Comparison of ENCODE assay signal across 8 mouse cellular contexts in genomic region chr19:4908107-4908506, GRCm38 (mm10). TPM values are rescaled to one million over a fixed set of nuclear protein-coding genes. Genes with fewer than 3 reads are reported as not detected.
DNase-seq lines count a peak whose midpoint lies in the region; ATAC-seq lines count a peak whose summit lies in the region.

No protein-coding gene starts in this region.

- WGBS in limb, embryonic 11.5 days, result 86% methylated on average over 4 of the region's 4 CpGs
- WGBS in limb, embryonic 10.5 days, result 84% methylated on average over 4 of the region's 4 CpGs
- WGBS in embryonic facial prominence, embryonic 10.5 days, result 87% methylated on average over 4 of the region's 4 CpGs

- no peak overlapping the region for H3K27ac ChIP-seq in limb, embryonic 11.5 days (replicated peaks; ENCODE audit: low read depth, low read length)
- no peak overlapping the region for H3K27ac ChIP-seq in limb, embryonic 10.5 days
- H3K27ac ChIP-seq in embryonic facial prominence, embryonic 10.5 days (replicated peaks), result no peak overlapping the region

- H3K4me1 ChIP-seq in limb, embryonic 11.5 days (ENCODE audit: control insufficient read depth, insufficient read depth, low read length), result no peaks in the 10 kb centered on the region
- peaks cover 6% of the 10 kb centered on the region for H3K4me1 ChIP-seq in limb, embryonic 10.5 days
- H3K4me1 ChIP-seq in embryonic facial prominence, embryonic 10.5 days, result peaks cover 11% of the 10 kb centered on the region

- no peaks in the 10 kb centered on the region for H3K27me3 ChIP-seq in limb, embryonic 11.5 days (ENCODE audit: control insufficient read depth, insufficient read depth, low read length)
- no peaks in the 10 kb centered on the region for H3K27me3 ChIP-seq in limb, embryonic 10.5 days (ENCODE audit: low read depth, poor library complexity, severe bottlenecking)
- H3K27me3 ChIP-seq in embryonic facial prominence, embryonic 10.5 days (replicated peaks; ENCODE audit: low read depth, poor library complexity, severe bottlenecking), result no peaks in the 10 kb centered on the region

- no peak for ATAC-seq in limb, embryonic 11.5 days (ENCODE audit: insufficient number of reproducible peaks, low FRiP score, low TSS enrichment, low read depth)
- ATAC-seq in cerebellum, adult (ENCODE audit: insufficient number of reproducible peaks, low FRiP score, low TSS enrichment), result no peak

- no peaks in the 10 kb centered on the region for H3K9me3 ChIP-seq in limb, embryonic 11.5 days (ENCODE audit: control insufficient read depth, low read length)
- no peaks in the 10 kb centered on the region for H3K9me3 ChIP-seq in limb, embryonic 10.5 days (replicated peaks)
- 0 out of 2 replicates have a peak, but pooled peaks cover 2% of the 10 kb centered on the region for H3K9me3 ChIP-seq in embryonic facial prominence, embryonic 10.5 days

- no peak overlapping the region for H3K4me3 ChIP-seq in limb, embryonic 11.5 days (ENCODE audit: low read depth, low read length)
- no peak overlapping the region for H3K4me3 ChIP-seq in limb, embryonic 10.5 days
- H3K4me3 ChIP-seq in embryonic facial prominence, embryonic 10.5 days, result no peak overlapping the region

- H3K4me2 ChIP-seq in limb, embryonic 11.5 days (ENCODE audit: low read depth, severe bottlenecking), result no peak overlapping the region

- peaks cover 7% of the 10 kb centered on the region for H3K36me3 ChIP-seq in limb, embryonic 11.5 days (ENCODE audit: control insufficient read depth, insufficient read depth, low read length)
- H3K36me3 ChIP-seq in limb, embryonic 10.5 days, result peaks cover 70% of the 10 kb centered on the region
- H3K36me3 ChIP-seq in embryonic facial prominence, embryonic 10.5 days (replicated peaks), result peaks cover 69% of the 10 kb centered on the region

- peak; percentile 58 for DNase-seq in adrenal gland, postnatal 14 days
- DNase-seq in adrenal gland, postnatal 4 days (ENCODE audit: low spot score in 2 of 2), result no peak
- peak; percentile 53 for DNase-seq in limb, embryonic 11.5 days (ENCODE audit: low spot score)
- no peak for DNase-seq in limb, embryonic 10.5 days (ENCODE audit: low spot score)
- peak; percentile 51 for DNase-seq in embryonic facial prominence, embryonic 10.5 days (ENCODE audit: low spot score)
- DNase-seq in naive thymus-derived CD4-positive, alpha-beta T cell, adult 2 months (ENCODE audit: low read depth), result peak; percentile 56
- DNase-seq in right cerebral cortex, adult 18-20 months, result no peak

- no peak overlapping the region for H3K9ac ChIP-seq in limb, embryonic 11.5 days (ENCODE audit: low read length)

RNA-seq across cellular contexts. Expression of gene Bbs1, which starts 1.7 kb away (rescaled TPM):
- total RNA-seq in adrenal gland, postnatal 14 days (2021), result 10.3 and 11.0 TPM in 2 replicates
- total RNA-seq in adrenal gland, postnatal 4 days (2021), result 10 to 100 TPM; 13.1 to 15.5 TPM
- polyA plus RNA-seq in limb, embryonic 11.5 days (2014; fragmentation: Nextera tagmentation; extraction: Ambion mirVana), result 4.3 and 4.9 TPM in 2 replicates
- 5.1 and 9.0 TPM in 2 replicates for polyA plus RNA-seq in limb, embryonic 10.5 days (2016; fragmentation: Nextera tagmentation; extraction: Ambion mirVana)
- 5.8 and 6.1 TPM in 2 replicates for polyA plus RNA-seq in embryonic facial prominence, embryonic 10.5 days (2016; fragmentation: Nextera tagmentation; extraction: Ambion mirVana)

RNA-seq across cellular contexts. Expression of gene Dpp3, which starts 20.0 kb away (rescaled TPM):
- 69.2 and 87.7 TPM in 2 replicates for total RNA-seq in adrenal gland, postnatal 14 days (2021)
- 100 to 1,000 TPM; 110 to 113 TPM for total RNA-seq in adrenal gland, postnatal 4 days (2021)
- 143 and 147 TPM in 2 replicates for polyA plus RNA-seq in limb, embryonic 11.5 days (2014; fragmentation: Nextera tagmentation; extraction: Ambion mirVana)
- polyA plus RNA-seq in limb, embryonic 10.5 days (2016; fragmentation: Nextera tagmentation; extraction: Ambion mirVana), result 196 and 198 TPM in 2 replicates
- polyA plus RNA-seq in embryonic facial prominence, embryonic 10.5 days (2016; fragmentation: Nextera tagmentation; extraction: Ambion mirVana), result 194 and 203 TPM in 2 replicates

RNA-seq across cellular contexts. Expression of gene Zdhhc24, which starts 29.6 kb away (rescaled TPM):
- total RNA-seq in adrenal gland, postnatal 14 days (2021), result 15.1 and 17.2 TPM in 2 replicates
- total RNA-seq in adrenal gland, postnatal 4 days (2021), result 10 to 100 TPM; 19.5 to 19.7 TPM
- polyA plus RNA-seq in limb, embryonic 11.5 days (2014; fragmentation: Nextera tagmentation; extraction: Ambion mirVana), result 6.4 and 6.5 TPM in 2 replicates
- 7.0 and 8.5 TPM in 2 replicates for polyA plus RNA-seq in limb, embryonic 10.5 days (2016; fragmentation: Nextera tagmentation; extraction: Ambion mirVana)
- polyA plus RNA-seq in embryonic facial prominence, embryonic 10.5 days (2016; fragmentation: Nextera tagmentation; extraction: Ambion mirVana), result 10.3 and 13.3 TPM in 2 replicates

RNA-seq across cellular contexts. Expression of gene Actn3, which starts 30.4 kb away (rescaled TPM):
- 0.67 and 1.4 TPM in 2 replicates for total RNA-seq in adrenal gland, postnatal 14 days (2021)
- 10 to 100 TPM in 1 of 2 experiments, 1 to 10 TPM in 1; 8.5 to 35.5 TPM for total RNA-seq in adrenal gland, postnatal 4 days (2021)
- polyA plus RNA-seq in limb, embryonic 11.5 days (2014; fragmentation: Nextera tagmentation; extraction: Ambion mirVana), result 5.1 and 5.2 TPM in 2 replicates
- polyA plus RNA-seq in limb, embryonic 10.5 days (2016; fragmentation: Nextera tagmentation; extraction: Ambion mirVana), result 1.6 and 2.7 TPM in 2 replicates
- polyA plus RNA-seq in embryonic facial prominence, embryonic 10.5 days (2016; fragmentation: Nextera tagmentation; extraction: Ambion mirVana), result 5.0 and 6.7 TPM in 2 replicates

RNA-seq across cellular contexts. Expression of gene Peli3, which starts 34.8 kb away (rescaled TPM):
- total RNA-seq in adrenal gland, postnatal 14 days (2021), result 5.3 and 5.6 TPM in 2 replicates
- total RNA-seq in adrenal gland, postnatal 4 days (2021), result 1 to 10 TPM; 6.7 to 7.3 TPM
- 1.6 and 1.9 TPM in 2 replicates for polyA plus RNA-seq in limb, embryonic 11.5 days (2014; fragmentation: Nextera tagmentation; extraction: Ambion mirVana)
- 1.4 and 2.1 TPM in 2 replicates for polyA plus RNA-seq in limb, embryonic 10.5 days (2016; fragmentation: Nextera tagmentation; extraction: Ambion mirVana)
- polyA plus RNA-seq in embryonic facial prominence, embryonic 10.5 days (2016; fragmentation: Nextera tagmentation; extraction: Ambion mirVana), result 2.6 and 3.1 TPM in 2 replicates

Comparison
In these comparisons a context has a peak if more than half of its experiments do, and no peak if none do; other contexts are left out.
1. DNase-seq: peak in adrenal gland, postnatal 14 days (single experiment), limb, embryonic 11.5 days (single experiment), embryonic facial prominence, embryonic 10.5 days (single experiment) and naive thymus-derived CD4-positive, alpha-beta T cell, adult 2 months (single experiment); none in adrenal gland, postnatal 4 days (0 of 2), limb, embryonic 10.5 days (single experiment) and right cerebral cortex, adult 18-20 months (single experiment).